Mouse (Mus musculus) intestine, postnatal 0 days (tissue): ENCODE results near the gene Dph5. TPM values are rescaled to one million over a fixed set of nuclear protein-coding genes. Genes with fewer than 3 reads are reported as not detected.

Experiments
- ATAC-seq: fragments of 200-750 bp; cut with Nextera tagmentation; 2 replicates; pipeline ENCODE4 v1.8.0; 2017; ENCODE audit warnings: mild to moderate bottlenecking, moderate TSS enrichment, moderate library complexity
- H3K27ac ChIP-seq: fragments of 300-500 bp; sonication (generic); 2 replicates; pipeline ENCODE4 v1.5.1; 2014; ENCODE audit warnings: mild to moderate bottlenecking, low read depth, low read length, moderate library complexity
- H3K27me3 ChIP-seq: fragments of 300-500 bp; sonication (generic); replicated peaks from 2 replicates; pipeline ENCODE4 v1.6.1; 2014; ENCODE audit warnings: low read length, mixed read lengths; ENCODE audit not compliant: control insufficient read depth, insufficient read depth
- H3K36me3 ChIP-seq: fragments of 300-500 bp; sonication (generic); 2 replicates; pipeline ENCODE4 v1.6.1; 2014; ENCODE audit warnings: mild to moderate bottlenecking, moderate library complexity; ENCODE audit not compliant: control insufficient read depth, insufficient read depth
- H3K4me1 ChIP-seq: fragments of 300-500 bp; sonication (generic); replicated peaks from 2 replicates; pipeline ENCODE4 v1.6.1; 2014; ENCODE audit warnings: antibody characterized with exemption, low read length, mixed read lengths; ENCODE audit not compliant: control insufficient read depth, insufficient read depth
- H3K4me2 ChIP-seq: fragments of 300-500 bp; sonication (generic); replicated peaks from 2 replicates; pipeline ENCODE4 v1.6.1; 2014; ENCODE audit warnings: low read depth, mild to moderate bottlenecking, moderate library complexity
- H3K4me3 ChIP-seq: fragments of 300-500 bp; sonication (generic); 2 replicates; pipeline ENCODE4 v1.5.1; 2014; ENCODE audit warnings: low read depth, low read length
- H3K9ac ChIP-seq: fragments of 300-500 bp; sonication (generic); 2 replicates; pipeline ENCODE4 v1.6.1; 2014; ENCODE audit warnings: mild to moderate bottlenecking, low read depth, low read length
- H3K9me3 ChIP-seq: fragments of 300-500 bp; sonication (generic); 2 replicates; pipeline ENCODE4 v1.6.1; 2016; ENCODE audit warnings: mixed run types; ENCODE audit not compliant: control insufficient read depth
- CTCF ChIP-seq: sonication (generic); IDR thresholded peaks from 2 replicates; pipeline ENCODE4 v1.5.1; 2016; ENCODE audit warnings: low read depth, mild to moderate bottlenecking, control low read depth, antibody characterized with exemption, moderate library complexity
- WGBS: fragments of 180-500 bp; shearing (Covaris S2); extraction: QIAGEN DNeasy Blood & Tissue Kit; methylation state at CpG from one replicate; pipeline ENCODE4 v1.1.7; 2014; 5-methylcytosine and 5-hydroxymethylcytosine counted together
- microRNA-seq: library from miRNA; unstranded; fragments of <30 nt; microRNA quantifications from one replicate; pipeline ENCODE4, GENCODE M21; 2016
- polyA plus RNA-seq: library from polyadenylated mRNA; unstranded; fragments of >200 nt; fragmentation: Nextera tagmentation; extraction: Ambion mirVana; gene quantifications from 2 replicates; pipeline ENCODE4 v1.2.1, GENCODE M21; 2015

The Dph5 gene
- polyA plus RNA-seq, 1 experiment from 2014 or later, result 14.0 TPM

DNA sequence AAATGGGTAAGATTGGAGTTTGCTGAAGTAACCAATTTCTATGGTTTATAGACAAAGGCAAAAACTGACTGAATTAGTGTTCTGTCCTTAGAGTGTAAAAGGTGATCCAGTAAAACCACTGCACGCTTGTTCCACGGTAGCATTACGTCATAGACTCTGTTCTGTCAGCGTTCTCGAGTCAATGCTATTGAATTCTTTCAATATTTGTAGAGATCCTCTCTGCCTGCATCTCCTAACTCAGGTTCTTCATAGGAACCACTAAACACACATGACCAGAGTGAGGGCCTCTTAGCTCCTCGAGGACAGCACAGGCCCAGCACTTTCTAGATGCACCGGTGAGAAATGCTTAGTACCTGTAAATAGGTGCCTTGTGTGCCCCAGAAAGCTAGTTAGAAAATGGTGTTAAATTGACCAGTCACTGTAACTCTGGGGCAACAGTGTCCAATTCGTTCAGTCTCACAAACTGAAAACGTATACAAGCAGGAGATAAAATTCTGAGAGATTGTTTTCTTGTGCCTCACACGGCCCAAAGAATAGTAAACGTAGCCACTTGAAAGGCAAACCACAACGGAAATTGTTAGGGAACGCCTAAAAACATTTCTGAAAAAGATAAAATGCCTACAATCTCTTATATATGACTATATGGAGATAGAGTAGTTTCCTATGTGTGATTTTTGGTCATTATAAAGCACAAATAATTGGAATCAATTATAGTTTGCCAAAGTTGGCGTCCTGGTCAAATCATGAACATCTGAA, 84.4 kb downstream of the Dph5 start:
- no peak overlapping the region for H3K9ac ChIP-seq
- H3K9me3 ChIP-seq, result no peaks in the 10 kb centered on the region
- no peak overlapping the region for H3K27ac ChIP-seq
- no peak for TF ChIP-seq CTCF
- no peak overlapping the region for H3K4me3 ChIP-seq
- no peaks in the 10 kb centered on the region for H3K4me1 ChIP-seq
- H3K4me2 ChIP-seq, result no peak overlapping the region
- H3K36me3 ChIP-seq, result peaks cover 51% of the 10 kb centered on the region
- ATAC-seq, result no peak
- 94% methylated on average over 14 of the region's 14 CpGs for WGBS
- no peaks in the 10 kb centered on the region for H3K27me3 ChIP-seq

DNA sequence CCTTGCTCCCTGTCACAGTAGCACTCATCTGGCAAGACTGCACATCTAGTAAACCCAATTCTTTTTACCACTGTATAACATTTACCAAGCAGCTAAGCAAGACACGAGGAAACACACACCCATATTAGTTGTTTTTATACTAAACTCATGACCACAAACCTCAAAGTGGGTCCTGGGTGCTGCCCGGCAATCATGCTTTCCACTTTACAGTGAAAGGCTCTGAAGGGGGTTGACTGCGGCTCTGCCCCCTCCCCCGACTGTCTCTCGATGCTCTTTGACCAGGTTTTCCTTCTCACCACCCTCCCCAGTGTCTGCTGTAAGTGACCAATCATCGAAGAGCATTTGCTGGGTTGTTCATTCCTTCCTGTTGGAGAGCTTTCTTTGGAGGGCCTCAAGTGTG, 86.6 kb downstream of the Dph5 start:
- H3K4me2 ChIP-seq, result no peak overlapping the region
- no peak for TF ChIP-seq CTCF
- H3K27ac ChIP-seq, result no peak overlapping the region
- H3K9ac ChIP-seq, result no peak overlapping the region
- no peak for ATAC-seq
- peaks cover 60% of the 10 kb centered on the region for H3K36me3 ChIP-seq
- H3K9me3 ChIP-seq, result no peaks in the 10 kb centered on the region
- no peaks in the 10 kb centered on the region for H3K27me3 ChIP-seq
- 93% methylated on average over 6 of the region's 6 CpGs for WGBS
- no peak overlapping the region for H3K4me3 ChIP-seq
- no peaks in the 10 kb centered on the region for H3K4me1 ChIP-seq

DNA sequence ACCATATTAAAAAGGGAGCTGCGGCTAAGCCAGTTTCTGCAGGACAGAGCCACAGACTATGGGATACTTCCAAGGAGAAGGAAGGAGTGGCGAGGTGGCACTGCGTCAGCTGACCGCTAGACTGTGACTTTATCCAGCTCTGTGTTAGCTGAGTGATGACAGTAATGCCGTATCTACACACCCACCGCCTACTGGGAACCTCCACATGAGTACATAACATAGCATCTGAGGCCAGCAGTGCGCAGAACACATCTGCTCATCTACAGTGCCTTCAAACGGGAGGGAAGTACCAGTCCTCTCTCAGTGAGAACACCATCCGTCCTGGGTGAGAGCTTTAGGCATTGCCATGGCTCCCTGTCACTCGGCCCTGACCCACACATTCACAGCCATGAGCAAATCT, 87.4 kb downstream of the Dph5 start:
- Histone ChIP-seq H3K27ac (no peak overlapping the region), H3K9me3 (no peaks in the 10 kb centered on the region), H3K36me3 (peaks cover 65% of the 10 kb centered on the region), H3K4me2 (no peak overlapping the region), H3K4me3 (no peak overlapping the region), H3K9ac (no peak overlapping the region), H3K4me1 (no peaks in the 10 kb centered on the region), H3K27me3 (no peaks in the 10 kb centered on the region)
- TF ChIP-seq CTCF, result no peak
- no peak for ATAC-seq
- 91% methylated on average over 10 of the region's 10 CpGs for WGBS

DNA sequence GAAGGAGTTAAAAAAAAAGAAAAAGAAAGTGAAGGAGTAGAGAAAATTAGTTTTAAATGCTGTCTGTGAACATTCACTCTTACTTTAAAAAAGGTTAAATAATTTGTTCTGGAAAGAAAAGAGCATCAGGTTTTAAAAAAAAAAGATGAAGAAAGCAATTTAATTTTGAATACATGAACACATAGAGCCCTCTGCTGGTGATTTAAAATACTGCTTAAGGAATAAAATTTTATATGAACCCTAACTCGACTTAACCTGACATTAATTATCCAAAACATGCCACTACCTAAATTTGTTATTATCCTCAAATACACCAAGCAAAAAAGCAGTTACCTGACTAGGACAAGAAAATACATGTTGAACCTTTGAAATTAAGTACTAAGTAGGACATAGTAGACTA, 91.4 kb downstream of the Dph5 start:
- H3K27ac ChIP-seq, result no peak overlapping the region
- no peak overlapping the region for H3K4me3 ChIP-seq
- TF ChIP-seq CTCF, result peak; percentile 53
- no peaks in the 10 kb centered on the region for H3K27me3 ChIP-seq
- no peak overlapping the region for H3K9ac ChIP-seq
- H3K4me1 ChIP-seq, result no peaks in the 10 kb centered on the region
- H3K9me3 ChIP-seq, result no peaks in the 10 kb centered on the region
- ATAC-seq, result no peak
- WGBS, result 27% methylated on average over 1 of the region's 1 CpGs
- H3K4me2 ChIP-seq, result no peak overlapping the region
- peaks cover 60% of the 10 kb centered on the region for H3K36me3 ChIP-seq

DNA sequence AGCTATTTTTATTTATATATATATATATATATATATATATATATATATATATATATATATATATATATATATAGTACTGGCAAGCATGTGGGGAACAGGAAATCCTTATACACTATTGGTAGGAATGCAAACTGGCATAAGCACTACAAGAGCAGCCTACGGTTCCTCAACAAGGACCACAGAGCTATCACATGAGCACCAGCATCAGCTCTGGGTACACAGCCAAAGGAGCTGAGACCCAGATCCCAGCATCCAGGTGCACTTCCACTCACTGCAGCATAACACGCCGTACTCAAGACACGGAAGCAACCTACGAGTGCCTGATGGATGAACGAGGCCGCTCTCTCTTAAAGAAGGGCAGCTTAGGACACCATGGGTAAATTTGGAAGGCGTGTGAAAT, 95.6 kb downstream of the Dph5 start:
- Histone ChIP-seq H3K4me3 (no peak overlapping the region), H3K9me3 (no peaks in the 10 kb centered on the region), H3K27ac (no peak overlapping the region), H3K4me1 (no peaks in the 10 kb centered on the region), H3K27me3 (no peaks in the 10 kb centered on the region), H3K36me3 (peaks cover 62% of the 10 kb centered on the region), H3K9ac (no peak overlapping the region), H3K4me2 (no peak overlapping the region)
- ATAC-seq, result no peak
- no peak for TF ChIP-seq CTCF
- WGBS, result 90% methylated on average over 8 of the region's 8 CpGs

Small RNA genes lying within 50 kb of the gene (microRNA-seq; reads per million reads assigned to microRNA genes)
- gene Mir669n, result not detected

Other genes starting within 250 kb of the Dph5 start
- 7.6 and 8.3 TPM in 2 replicates for gene S1pr1, start 172.8 kb upstream of the Dph5 start, polyA plus RNA-seq
- 34.6 and 36.9 TPM in 2 replicates for gene Slc30a7, start 119.6 kb downstream of the Dph5 start, polyA plus RNA-seq
- gene Extl2, start 119.6 kb downstream of the Dph5 start, polyA plus RNA-seq, result 10.2 and 11.0 TPM in 2 replicates
- gene Vcam1, start 241.9 kb downstream of the Dph5 start, polyA plus RNA-seq, result 6.4 and 7.2 TPM in 2 replicates